29 mouse cellular contexts compared by ENCODE assay signal in genomic region chr10:107872542-107872941, GRCm38 (mm10). TPM values are rescaled to one million over a fixed set of nuclear protein-coding genes. Genes with fewer than 3 reads are reported as not detected.
A peak's percentile ranks its signal among the peaks of the same experiment; 100 is the strongest.
DNase-seq lines count a peak whose midpoint lies in the region; ATAC-seq and TF ChIP-seq lines count a peak whose summit lies in the region.
"Had no signal": no experiment of that assay in that cellular context is flagged by ENCODE, and none has a peak within 500 bp of the region (broad histone marks: within the 10 kb centered on the region; RNA-seq: fewer than 3 reads in every experiment).

No protein-coding gene starts in this region.

- H3K4me3 ChIP-seq in liver, postnatal 0 days (ENCODE audit: low read depth, low read length), result no peak overlapping the region
- H3K4me3 ChIP-seq: embryonic facial prominence, embryonic 15.5 days; heart, embryonic 13.5 days; hindbrain, embryonic 12.5 days; limb, embryonic 10.5 days; lung, embryonic 15.5 days; midbrain, embryonic 10.5 days had no signal

- H3K27ac ChIP-seq in liver, postnatal 0 days (ENCODE audit: low read depth), result no peak overlapping the region
- H3K27ac ChIP-seq: embryonic facial prominence, embryonic 15.5 days; heart, embryonic 13.5 days; hindbrain, embryonic 12.5 days; limb, embryonic 10.5 days; lung, embryonic 15.5 days; midbrain, embryonic 10.5 days; stomach, postnatal 0 days had no signal

- no peak overlapping the region for H3K4me2 ChIP-seq in liver, postnatal 0 days (ENCODE audit: low read depth, low read length)
- H3K4me2 ChIP-seq: embryonic facial prominence, embryonic 15.5 days; heart, embryonic 13.5 days; hindbrain, embryonic 12.5 days; lung, embryonic 15.5 days had no signal

- H3K9me3 ChIP-seq in liver, postnatal 0 days (ENCODE audit: low read length), result no peaks in the 10 kb centered on the region
- H3K9me3 ChIP-seq: embryonic facial prominence, embryonic 15.5 days; G1E; heart, embryonic 13.5 days; hindbrain, embryonic 12.5 days; limb, embryonic 10.5 days; lung, embryonic 15.5 days; midbrain, embryonic 10.5 days had no signal

- WGBS in liver, postnatal 0 days (ENCODE audit: insufficient replicate concordance), result 54% methylated on average over 5 of the region's 5 CpGs

- DNase-seq in liver, postnatal 0 days, result no peak
- DNase-seq in liver, result no peak
- peak; percentile 36 for DNase-seq in naive thymus-derived CD4-positive, alpha-beta T cell, adult 2 months (ENCODE audit: low read depth)
- no peak for DNase-seq in adrenal gland, postnatal 36 days
- no peak for DNase-seq in gastrocnemius, postnatal 10 days
- no peak for DNase-seq in cerebellum, postnatal 36 days
- DNase-seq: adrenal gland, adult 2 months; cerebellum, adult 11-12 months; cerebellum, postnatal 14 days; heart, adult 18-20 months; heart, postnatal 14 days; kidney, adult 18-20 months; layer of hippocampus, adult 9-11 months; lung, postnatal 36 days had no signal

- TF ChIP-seq EP300 in liver, postnatal 0 days (IDR thresholded peaks at IDR 0.05; ENCODE audit: low read depth), result no peak

- ATAC-seq in liver, postnatal 0 days, result peak; percentile 71
- peak; percentile 94 for ATAC-seq in granulocyte monocyte progenitor cell, adult 5-6 weeks (replicated peaks; ENCODE audit: poor library complexity, severe bottlenecking)
- ATAC-seq: forebrain, embryonic 14.5 days; inflammation-experienced regulatory T-cells, adult 6 months had no signal

- no peak for TF ChIP-seq CTCF in liver, postnatal 0 days (IDR thresholded peaks at IDR 0.05; ENCODE audit: low read depth)

- no peaks in the 10 kb centered on the region for H3K36me3 ChIP-seq in liver, postnatal 0 days (replicated peaks; ENCODE audit: insufficient read depth, low read length)
- H3K36me3 ChIP-seq: embryonic facial prominence, embryonic 15.5 days; G1E; heart, embryonic 13.5 days; hindbrain, embryonic 12.5 days; limb, embryonic 10.5 days; lung, embryonic 15.5 days; midbrain, embryonic 10.5 days had no signal

- H3K4me1 ChIP-seq in liver, postnatal 0 days (ENCODE audit: insufficient read depth), result no peaks in the 10 kb centered on the region
- H3K4me1 ChIP-seq: embryonic facial prominence, embryonic 15.5 days; hindbrain, embryonic 12.5 days; limb, embryonic 10.5 days; midbrain, embryonic 10.5 days had no signal

- no peaks in the 10 kb centered on the region for H3K27me3 ChIP-seq in liver, postnatal 0 days (ENCODE audit: insufficient read depth, low read length)
- H3K27me3 ChIP-seq: CH12.LX; embryonic facial prominence, embryonic 15.5 days; heart, embryonic 13.5 days; hindbrain, embryonic 12.5 days; lung, embryonic 15.5 days; Patski had no signal

- H3K9ac ChIP-seq in liver, postnatal 0 days (replicated peaks), result no peak overlapping the region
- H3K9ac ChIP-seq: embryonic facial prominence, embryonic 15.5 days; heart, embryonic 13.5 days; hindbrain, embryonic 12.5 days; lung, embryonic 15.5 days had no signal

RNA-seq across cellular contexts. Expression of gene Otogl, which starts 39.4 kb away (rescaled TPM):
- polyA plus RNA-seq in liver, postnatal 0 days (2015; fragmentation: Nextera tagmentation; extraction: Ambion mirVana), result not detected in 2 replicates
- total RNA-seq in granulocyte monocyte progenitor cell, adult 5-6 weeks (2014; fragmentation: Nextera tagmentation), result 3.1 and 4.0 TPM in 2 replicates
- 2.4 and 2.8 TPM in 2 replicates for total RNA-seq in granulocyte monocyte progenitor cell, adult 5-6 weeks (2017)
- total RNA-seq in adrenal gland, postnatal 36 days (2021), result under 1 TPM; 0.23 to 0.30 TPM
- under 1 TPM in 1 of 2 experiments, not detected in 1; 0.05 TPM for total RNA-seq in gastrocnemius, postnatal 10 days (2021)
- total RNA-seq: liver, adult 2 months; neutrophil, adult 5-6 weeks had no signal
- polyA plus RNA-seq: adrenal gland, adult 2 months; G1E; inflammation-experienced regulatory T-cells, adult 6 months; limb, embryonic 10.5 days; liver, adult 2 months; midbrain, embryonic 10.5 days had no signal
